Mouse (Mus musculus) ZHBTc4 (cell line): ENCODE data around the gene Ankrd28.

ENCODE experiments used
- DNase-seq: peaks from one replicate; pipeline ENCODE4 v3.0.0-alpha.2; 2011; ENCODE audit warnings: low read depth, low spot score

Ankrd28 gene

GRCm38 (mm10) chr14:31651206-31651605, 179.2 kb downstream of the Ankrd28 start:
- DNase-seq = no peak

- DNase-seq = peak; percentile 52
Observed at GRCm38 (mm10) chr14:31650347-31650746, 180.1 kb downstream of the Ankrd28 start.
